Mouse (Mus musculus): ENCODE measurements at regions not wholly inside any gene's neighbourhood (a gene's known extent, or its start where the extent isn't known, plus 50 kb on each side); places are given as distances from the start of the nearest gene placed in this dataset.

GRCm38 (mm10) chr3:18934891-18935290, 693.6 kb downstream of the 1700064H15Rik start:
- Histone ChIP-seq H3K4me3 (replicated peaks in 1 of 3; ENCODE audit: low read depth in 2 of 3, low read length in 2 of 3, poor library complexity in 1 of 3) (no peak overlapping the region), H3K36me3 (replicated peaks in 1 of 2; ENCODE audit: control insufficient read depth in 1 of 2, insufficient read depth in 1 of 2, low read length in 1 of 2) (no peaks in the 10 kb centered on the region), H3K27ac (ENCODE audit: insufficient read depth, low read depth) (no peak overlapping the region), H3K79me2 (replicated peaks; ENCODE audit: control insufficient read depth, extremely low read depth, insufficient read depth, poor library complexity, severe bottlenecking) (no peaks in the 10 kb centered on the region), H3K4me1 (ENCODE audit: control insufficient read depth in 1 of 2, insufficient read depth in 2 of 2) (no peaks in the 10 kb centered on the region), H3K9me3 (replicated peaks; ENCODE audit: low read length) (no peaks in the 10 kb centered on the region), H3K27me3 (replicated peaks) (no peaks in the 10 kb centered on the region), H3K9ac (ENCODE audit: insufficient read depth, low read depth) (no peak overlapping the region), H3K4me2 (ENCODE audit: insufficient read depth, low read depth, poor library complexity, severe bottlenecking) (no peak overlapping the region)
- dilution Hi-C loops (cut with MboI; ENCODE audit: extremely low pct_ligation_motif_present, extremely low pct_unique_long_range_greater_than_20kb, low sequenced_read_pairs) (no loop called here), in situ Hi-C loops (cut with MboI; ENCODE audit: low pct_ligation_motif_present, low pct_unique_long_range_greater_than_20kb, low sequenced_read_pairs) (no loop called here)
- no peak for DNase-seq (ENCODE audit: extremely low read depth)
- TF ChIP-seq E2F4 (IDR thresholded peaks at IDR 0.05; ENCODE audit: insufficient replicate concordance, low read depth, low read length) = no peak
- no peak for TF ChIP-seq MAX (IDR thresholded peaks at IDR 0.05; ENCODE audit: low read length)
- no peak for TF ChIP-seq POLR2AphosphoS2 (IDR thresholded peaks at IDR 0.05; ENCODE audit: low read depth, low read length)
- TF ChIP-seq JUN (IDR thresholded peaks at IDR 0.05; ENCODE audit: insufficient read depth, low read depth, low read length) = no peak
- TF ChIP-seq SIN3A (IDR thresholded peaks at IDR 0.05; ENCODE audit: low read length) = no peak
- TF ChIP-seq CTCF (conservative IDR thresholded peaks at IDR 0.05 in 1 of 2, IDR thresholded peaks at IDR 0.05 in 1 of 2; ENCODE audit: low read depth in 2 of 2, low read length in 2 of 2) = no peak
- TF ChIP-seq MAZ (IDR thresholded peaks at IDR 0.05; ENCODE audit: low read depth, low read length) = no peak
- no peak for TF ChIP-seq SMC3 (IDR thresholded peaks at IDR 0.05; ENCODE audit: low read depth, low read length)

- TF ChIP-seq TCF12 (IDR thresholded peaks at IDR 0.05; ENCODE audit: low read depth, low read length) (no peak), KAT2A (IDR thresholded peaks at IDR 0.05; ENCODE audit: insufficient replicate concordance, low read length) (no peak), MAFK (IDR thresholded peaks at IDR 0.05; ENCODE audit: insufficient replicate concordance, low read length) (no peak), SIN3A (IDR thresholded peaks at IDR 0.05; ENCODE audit: low read length) (no peak), PAX5 (IDR thresholded peaks at IDR 0.05; ENCODE audit: low read length) (no peak), NRF1 (IDR thresholded peaks at IDR 0.05; ENCODE audit: low read depth, low read length) (no peak)
- Histone ChIP-seq H3K9ac (ENCODE audit: insufficient read depth, low read depth) (no peak overlapping the region), H3K4me1 (ENCODE audit: control insufficient read depth in 1 of 2, insufficient read depth in 2 of 2) (no peaks in the 10 kb centered on the region), H3K4me2 (ENCODE audit: insufficient read depth, low read depth, poor library complexity, severe bottlenecking) (no peak overlapping the region), H3K4me3 (replicated peaks in 1 of 3; ENCODE audit: low read depth in 2 of 3, low read length in 2 of 3, poor library complexity in 1 of 3) (no peak overlapping the region), H3K27ac (ENCODE audit: insufficient read depth, low read depth) (no peak overlapping the region), H3K9me3 (replicated peaks; ENCODE audit: low read length) (no peaks in the 10 kb centered on the region), H3K36me3 (replicated peaks in 1 of 2; ENCODE audit: control insufficient read depth in 1 of 2, insufficient read depth in 1 of 2, low read length in 1 of 2) (no peaks in the 10 kb centered on the region), H3K27me3 (replicated peaks) (no peaks in the 10 kb centered on the region), H3K79me2 (replicated peaks; ENCODE audit: control insufficient read depth, extremely low read depth, insufficient read depth, poor library complexity, severe bottlenecking) (no peaks in the 10 kb centered on the region)
- no peak for DNase-seq (ENCODE audit: extremely low read depth)
- dilution Hi-C loops (cut with MboI; ENCODE audit: extremely low pct_ligation_motif_present, extremely low pct_unique_long_range_greater_than_20kb, low sequenced_read_pairs) (no loop called here), in situ Hi-C loops (cut with MboI; ENCODE audit: low pct_ligation_motif_present, low pct_unique_long_range_greater_than_20kb, low sequenced_read_pairs) (no loop called here)
Observed at GRCm38 (mm10) chr3:18937333-18938122, 690.9 kb downstream of the 1700064H15Rik start.

All from CH12.LX (cell line).